Mouse (Mus musculus): ENCODE measurements around the gene Galnt9. TPM values are rescaled to one million over a fixed set of nuclear protein-coding genes. Genes with fewer than 3 reads are reported as not detected.

Gene Galnt9
- total RNA-seq (2021): 100 to 1,000 TPM; 103 to 119 TPM
- long read RNA-seq, experiment 1, transcript Galnt9-201 (11 exons, 2,883 nt): major isoform, 313 of 353 reads
- long read RNA-seq, experiment 1, partial matches to known transcripts: 17 of 353 reads
- long read RNA-seq, experiment 1, other reads (novel, unspliced or antisense): 23 of 353 reads
- long read RNA-seq, experiment 2, transcript Galnt9-201 (11 exons, 2,883 nt): major isoform, 167 of 201 reads
- long read RNA-seq, experiment 2, partial matches to known transcripts: 14 of 201 reads
- long read RNA-seq, experiment 2, other reads (novel, unspliced or antisense): 20 of 201 reads

- Histone ChIP-seq H3K27ac (peak within 1 kb of the TSS; percentile 70), H3K4me3 (peak within 1 kb of the TSS; percentile 65)
- no peak; the same call in 1 of the 2 replicates for TF ChIP-seq CTCF (IDR thresholded peaks at IDR 0.05)
- DNase-seq (ENCODE audit: extremely low spot score in 1 of 2, low spot score in 2 of 2): peak; percentile 77 to 80
- intact Hi-C loops (cut with DNase I): loop anchor here (1.0 kb wide), 1 partner anchor 23 kb away; no protein-coding TSS in a partner anchor
Measured at GRCm38 (mm10) chr5:110543951-110544690, at the start of gene Galnt9. Galnt9 (plus strand) TSS chr5:110544355.

GRCm38 (mm10) chr5:110494396-110494795 lies 49.8 kb upstream of the Galnt9 start:
- Histone ChIP-seq H3K27ac (no peak overlapping the region), H3K4me3 (no peak overlapping the region)
- TF ChIP-seq CTCF (IDR thresholded peaks at IDR 0.05): no peak
- intact Hi-C loops (cut with DNase I): loop anchor here (5.0 kb wide), 1 partner anchor 58 kb away; no protein-coding TSS in a partner anchor
- DNase-seq (ENCODE audit: extremely low spot score in 1 of 2, low spot score in 2 of 2): no peak

- DNase-seq (ENCODE audit: extremely low spot score in 1 of 2, low spot score in 2 of 2): no peak
- intact Hi-C loops (cut with DNase I): no loop called here
- Histone ChIP-seq H3K27ac (no peak overlapping the region), H3K4me3 (no peak overlapping the region)
- no peak for TF ChIP-seq CTCF (IDR thresholded peaks at IDR 0.05)
Measured at GRCm38 (mm10) chr5:110495051-110495450, 49.1 kb upstream of the Galnt9 start.

GRCm38 (mm10) chr5:110497556-110497955 lies 46.6 kb upstream of the Galnt9 start:
- no peak for TF ChIP-seq CTCF (IDR thresholded peaks at IDR 0.05)
- no peak overlapping the region for H3K27ac ChIP-seq
- intact Hi-C loops (cut with DNase I): no loop called here
- no peak overlapping the region for H3K4me3 ChIP-seq
- DNase-seq (ENCODE audit: extremely low spot score in 1 of 2, low spot score in 2 of 2): no peak

GRCm38 (mm10) chr5:110498071-110498470 lies 46.1 kb upstream of the Galnt9 start:
- Histone ChIP-seq H3K4me3 (no peak overlapping the region), H3K27ac (no peak overlapping the region)
- intact Hi-C loops (cut with DNase I): no loop called here
- no peak for TF ChIP-seq CTCF (IDR thresholded peaks at IDR 0.05)
- no peak for DNase-seq (ENCODE audit: extremely low spot score in 1 of 2, low spot score in 2 of 2)

- no peak overlapping the region for H3K4me3 ChIP-seq
- TF ChIP-seq CTCF (IDR thresholded peaks at IDR 0.05): no peak
- intact Hi-C loops (cut with DNase I): no loop called here
- DNase-seq (ENCODE audit: extremely low spot score in 1 of 2, low spot score in 2 of 2): no peak
- no peak overlapping the region for H3K27ac ChIP-seq
Measured at GRCm38 (mm10) chr5:110500233-110500632, 43.9 kb upstream of the Galnt9 start.

- Histone ChIP-seq H3K4me3 (no peak overlapping the region), H3K27ac (no peak overlapping the region)
- no peak for DNase-seq (ENCODE audit: extremely low spot score in 1 of 2, low spot score in 2 of 2)
- intact Hi-C loops (cut with DNase I): no loop called here
- TF ChIP-seq CTCF (IDR thresholded peaks at IDR 0.05): no peak
Measured at GRCm38 (mm10) chr5:110503361-110503760, 40.8 kb upstream of the Galnt9 start.

- intact Hi-C loops (cut with DNase I): no loop called here
- H3K27ac ChIP-seq: no peak overlapping the region
- H3K4me3 ChIP-seq: no peak overlapping the region
- no peak for TF ChIP-seq CTCF (IDR thresholded peaks at IDR 0.05)
- DNase-seq (ENCODE audit: extremely low spot score in 1 of 2, low spot score in 2 of 2): no peak
Measured at GRCm38 (mm10) chr5:110505611-110506294, 38.4 kb upstream of the Galnt9 start.

- H3K4me3 ChIP-seq: no peak overlapping the region
- H3K27ac ChIP-seq: no peak overlapping the region
- intact Hi-C loops (cut with DNase I): no loop called here
- no peak for TF ChIP-seq CTCF (IDR thresholded peaks at IDR 0.05)
- DNase-seq (ENCODE audit: extremely low spot score in 1 of 2, low spot score in 2 of 2): no peak
Measured at GRCm38 (mm10) chr5:110506295-110506616, 37.9 kb upstream of the Galnt9 start.

GRCm38 (mm10) chr5:110506856-110507255 lies 37.3 kb upstream of the Galnt9 start:
- H3K27ac ChIP-seq: no peak overlapping the region
- H3K4me3 ChIP-seq: no peak overlapping the region
- DNase-seq (ENCODE audit: extremely low spot score in 1 of 2, low spot score in 2 of 2): no peak
- TF ChIP-seq CTCF (IDR thresholded peaks at IDR 0.05): no peak
- intact Hi-C loops (cut with DNase I): no loop called here

- H3K4me3 ChIP-seq: no peak overlapping the region
- H3K27ac ChIP-seq: no peak overlapping the region
- DNase-seq (ENCODE audit: extremely low spot score in 1 of 2, low spot score in 2 of 2): no peak
- intact Hi-C loops (cut with DNase I): no loop called here
- TF ChIP-seq CTCF (IDR thresholded peaks at IDR 0.05): no peak
Measured at GRCm38 (mm10) chr5:110507943-110508342, 36.2 kb upstream of the Galnt9 start.

- H3K27ac ChIP-seq: no peak overlapping the region
- TF ChIP-seq CTCF (IDR thresholded peaks at IDR 0.05): no peak
- intact Hi-C loops (cut with DNase I): no loop called here
- no peak for DNase-seq (ENCODE audit: extremely low spot score in 1 of 2, low spot score in 2 of 2)
- H3K4me3 ChIP-seq: no peak overlapping the region
Measured at GRCm38 (mm10) chr5:110510357-110510756, 33.8 kb upstream of the Galnt9 start.
